Mouse (Mus musculus) ES-CJ7 (cell line): ENCODE data around the gene Ncbp2.

Experiments used
- DNase-seq: peaks from one replicate; pipeline ENCODE4 v3.0.0; 2011; ENCODE audit warnings: low read depth, low spot score

Ncbp2 gene

GRCm38 (mm10) chr16:32008529-32009293 lies 60.4 kb downstream of the Ncbp2 start:
- DNase-seq, result no peak

DNA sequence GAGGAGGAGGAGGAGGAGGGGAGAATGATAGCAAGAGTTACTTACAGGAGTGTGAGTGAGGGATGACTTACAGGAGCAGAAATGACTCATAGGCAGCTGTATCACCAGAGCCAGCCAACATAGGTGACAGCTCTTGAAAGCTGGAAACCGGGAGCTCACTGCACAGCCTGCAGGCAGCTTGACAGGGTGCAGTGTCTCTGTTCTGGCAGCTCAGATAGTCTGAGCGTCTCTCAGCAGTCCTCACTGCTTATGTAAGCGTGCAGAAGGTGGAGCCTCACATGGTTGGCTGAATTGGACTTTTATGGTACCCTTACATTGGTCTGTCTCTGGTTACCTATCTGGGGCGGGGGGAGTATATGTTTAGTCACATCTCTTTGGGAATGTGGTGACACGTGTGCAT lies 61.6 kb downstream of the Ncbp2 start:
- peak; percentile 18 for DNase-seq

DNA sequence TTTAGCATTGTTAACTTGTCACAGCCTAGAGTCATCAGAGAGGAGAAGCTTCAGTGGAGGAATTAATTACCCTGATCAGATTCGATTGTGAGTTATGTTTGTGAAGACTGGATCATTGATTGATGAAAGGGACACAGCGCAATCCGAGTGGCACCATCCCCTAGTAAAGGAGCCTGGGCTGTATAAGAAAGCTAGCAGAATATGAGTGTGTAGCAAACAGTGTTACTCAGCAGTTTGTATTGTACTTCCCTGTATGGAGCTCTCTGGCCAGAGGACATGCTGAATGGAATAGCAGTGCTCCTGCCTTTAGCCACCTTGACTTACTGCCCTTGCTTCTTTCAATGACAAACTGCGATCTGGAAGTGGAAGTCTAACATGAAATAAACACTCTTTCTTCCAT lies 62.0 kb downstream of the Ncbp2 start:
- DNase-seq, result no peak
